Mouse (Mus musculus) heart, postnatal 0 days (tissue): ENCODE measurements around the gene Abi2.

Experiments
- CTCF ChIP-seq: IDR thresholded peaks from 2 replicates; pipeline ENCODE4 v1.5.1; 2016; ENCODE audit warnings: antibody characterized with exemption, control low read depth, low read depth
- EP300 ChIP-seq: IDR thresholded peaks from 2 replicates; pipeline ENCODE4 v1.6.1; 2016; ENCODE audit warnings: antibody characterized with exemption, low read depth

DNA sequence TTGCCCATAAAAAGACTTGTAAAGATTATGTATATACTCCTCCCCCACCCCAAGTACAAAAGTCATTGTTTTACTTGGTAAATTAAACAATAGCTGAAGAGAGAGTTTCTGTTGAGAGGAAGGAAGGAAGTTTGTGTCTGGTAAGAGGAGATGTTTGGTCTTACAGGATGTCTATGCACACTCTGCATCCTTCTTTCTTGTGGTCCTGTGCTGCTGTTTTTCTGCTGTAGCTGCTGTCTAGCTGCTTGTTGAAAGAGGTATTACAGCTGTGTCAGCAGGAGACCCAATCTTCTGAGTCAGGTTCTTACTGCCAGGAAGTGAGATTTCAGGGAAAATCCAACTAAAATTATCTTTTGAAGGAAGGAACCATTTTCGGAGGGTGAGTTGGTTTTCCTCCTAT is 51.2 kb downstream of the Abi2 start:
- peak; percentile 33; the same call in 1 of the 2 replicates for TF ChIP-seq EP300
- TF ChIP-seq CTCF = no peak
